Mouse (Mus musculus) neural tube, embryonic 10.5 days (tissue): ENCODE measurements around the gene Tmco5.
"Not testable (repeated sequence)": the region's sequence is repeated elsewhere in the genome, so short reads cannot be mapped to it uniquely, and the experiment has no call there.

ENCODE experiments used
- DNase-seq: peaks from one replicate; pipeline ENCODE4 v3.0.0-alpha.2; 2017; ENCODE audit warnings: low spot score; ENCODE audit errors: extremely low spot score

Tmco5 gene

GRCm38 (mm10) chr2:116922580-116923500 lies 44.3 kb downstream of the Tmco5 start:
- no peak for DNase-seq

GRCm38 (mm10) chr2:116923684-116924083 lies 45.2 kb downstream of the Tmco5 start:
- no peak for DNase-seq

GRCm38 (mm10) chr2:116924292-116924691 lies 45.8 kb downstream of the Tmco5 start:
- DNase-seq, result no peak

GRCm38 (mm10) chr2:116925230-116925629 lies 46.7 kb downstream of the Tmco5 start:
- DNase-seq, result no peak

GRCm38 (mm10) chr2:116932218-116932617 lies 53.7 kb downstream of the Tmco5 start:
- DNase-seq, result no peak

- DNase-seq, result not testable (repeated sequence)
Measured at GRCm38 (mm10) chr2:116934236-116934635, 55.7 kb downstream of the Tmco5 start.

- DNase-seq, result no peak
Measured at GRCm38 (mm10) chr2:116934776-116935175, 56.3 kb downstream of the Tmco5 start.

GRCm38 (mm10) chr2:116936371-116936770 lies 57.9 kb downstream of the Tmco5 start:
- no peak for DNase-seq

- DNase-seq, result no peak
Measured at GRCm38 (mm10) chr2:116937166-116937565, 58.7 kb downstream of the Tmco5 start.

GRCm38 (mm10) chr2:116941816-116942215 lies 63.3 kb downstream of the Tmco5 start:
- DNase-seq, result no peak
